Mouse (Mus musculus): ENCODE measurements around the gene Gprc5b.
A peak's percentile ranks its signal among the peaks of the same experiment; 100 is the strongest.

Gene Gprc5b

GRCm38 (mm10) chr7:118995007-118995406 is at the start of gene Gprc5b:
Gene Gprc5b (minus strand): TSS chr7:118995211.
- peak; percentile 52 to 86 for DNase-seq (ENCODE audit: low spot score in 2 of 2)

- no peak for DNase-seq (ENCODE audit: low spot score in 2 of 2)
These were observed 46.5 kb upstream of the Gprc5b start for GRCm38 (mm10) chr7:119041502-119041901.

GRCm38 (mm10) chr7:119037581-119037980 is 42.6 kb upstream of the Gprc5b start:
- no peak for DNase-seq (ENCODE audit: low spot score in 2 of 2)

GRCm38 (mm10) chr7:119034243-119034961 is 39.4 kb upstream of the Gprc5b start:
- no peak for DNase-seq (ENCODE audit: low spot score in 2 of 2)

GRCm38 (mm10) chr7:119023394-119023921 is 28.4 kb upstream of the Gprc5b start:
- DNase-seq (ENCODE audit: low spot score in 2 of 2): peak in 1 of 2 experiments; percentile 60

GRCm38 (mm10) chr7:119022238-119023156 is 27.5 kb upstream of the Gprc5b start:
- DNase-seq (ENCODE audit: low spot score in 2 of 2): peak in 1 of 2 experiments; percentile 55

- peak in 1 of 2 experiments; percentile 41 for DNase-seq (ENCODE audit: low spot score in 2 of 2)
These were observed 24.5 kb upstream of the Gprc5b start for GRCm38 (mm10) chr7:119019537-119019936.

- DNase-seq (ENCODE audit: low spot score in 2 of 2): no peak
These were observed 20.7 kb upstream of the Gprc5b start for GRCm38 (mm10) chr7:119015736-119016135.

GRCm38 (mm10) chr7:119010854-119011529 is 16.0 kb upstream of the Gprc5b start:
- DNase-seq (ENCODE audit: low spot score in 2 of 2): peak in 1 of 2 experiments; percentile 70

- DNase-seq (ENCODE audit: low spot score in 2 of 2): no peak
These were observed 7.5 kb upstream of the Gprc5b start for GRCm38 (mm10) chr7:119002501-119002900.

- no peak for DNase-seq (ENCODE audit: low spot score in 2 of 2)
These were observed 7.0 kb upstream of the Gprc5b start for GRCm38 (mm10) chr7:119001965-119002364.

- DNase-seq (ENCODE audit: low spot score in 2 of 2): no peak
These were observed 4.8 kb upstream of the Gprc5b start for GRCm38 (mm10) chr7:118999857-119000256.

- peak; percentile 56 to 71 for DNase-seq (ENCODE audit: low spot score in 2 of 2)
These were observed 1.3 kb upstream of the Gprc5b start for GRCm38 (mm10) chr7:118996137-118996837.

GRCm38 (mm10) chr7:118995671-118996070 is 660 bp upstream of the Gprc5b start:
- DNase-seq (ENCODE audit: low spot score in 2 of 2): no peak

- DNase-seq (ENCODE audit: low spot score in 2 of 2): peak; percentile 7 to 19
These were observed 674 bp downstream of the Gprc5b start for GRCm38 (mm10) chr7:118994231-118994842.

GRCm38 (mm10) chr7:118993597-118994230 is 1.3 kb downstream of the Gprc5b start:
- DNase-seq (ENCODE audit: low spot score in 2 of 2): no peak

- DNase-seq (ENCODE audit: low spot score in 2 of 2): no peak
These were observed 2.2 kb downstream of the Gprc5b start for GRCm38 (mm10) chr7:118992623-118993405.

- DNase-seq (ENCODE audit: low spot score in 2 of 2): no peak
These were observed 2.9 kb downstream of the Gprc5b start for GRCm38 (mm10) chr7:118992080-118992560.

- no peak for DNase-seq (ENCODE audit: low spot score in 2 of 2)
These were observed 3.6 kb downstream of the Gprc5b start for GRCm38 (mm10) chr7:118991341-118991884.

All from spleen, postnatal 10 days (tissue).